ENCODE assay signal across 9 mouse cellular contexts in genomic region chr15:99497527-99498242, GRCm38 (mm10). TPM values are rescaled to one million over a fixed set of nuclear protein-coding genes. Genes with fewer than 3 reads are reported as not detected.
DNase-seq lines count a peak whose midpoint lies in the region; ATAC-seq and TF ChIP-seq lines count a peak whose summit lies in the region.
"Had no signal": no experiment of that assay in that cellular context is flagged by ENCODE, and none has a peak within 500 bp of the region (broad histone marks: within the 10 kb centered on the region; RNA-seq: fewer than 3 reads in every experiment).

No protein-coding gene starts in this region.

- peak overlapping the region; percentile 23 for H3K4me2 ChIP-seq in liver, embryonic 15.5 days
- no peak overlapping the region for H3K4me2 ChIP-seq in liver, embryonic 11.5 days
- H3K4me2 ChIP-seq: stomach, embryonic 15.5 days had no signal

- no peak for TF ChIP-seq POLR2A in brain, embryonic 14.5 days (IDR thresholded peaks at IDR 0.05; ENCODE audit: borderline replicate concordance, extremely low read depth, insufficient read depth, insufficient read length, poor library complexity, severe bottlenecking)
- no peak for TF ChIP-seq POLR2A in olfactory bulb, adult 2 months (IDR thresholded peaks at IDR 0.05; ENCODE audit: insufficient read depth, low read depth, low read length)

- peaks cover 23% of the 10 kb centered on the region for H3K4me1 ChIP-seq in liver, embryonic 15.5 days (replicated peaks)
- peaks cover 14% of the 10 kb centered on the region for H3K4me1 ChIP-seq in liver, embryonic 11.5 days (replicated peaks; ENCODE audit: control insufficient read depth, insufficient read depth, low read length)
- H3K4me1 ChIP-seq in olfactory bulb, adult 2 months (ENCODE audit: control insufficient read depth, insufficient read depth, low read length), result peaks cover 50% of the 10 kb centered on the region

- peaks cover 7% of the 10 kb centered on the region; the same call in 1 of the 2 replicates for H3K27me3 ChIP-seq in liver, embryonic 15.5 days
- peaks cover 10% of the 10 kb centered on the region; the same call in 1 of the 2 replicates for H3K27me3 ChIP-seq in liver, embryonic 11.5 days (replicated peaks; ENCODE audit: control insufficient read depth, insufficient read depth, low read length)

- DNase-seq in liver, embryonic 11.5 days (ENCODE audit: low spot score), result no peak
- peak; percentile 68 for DNase-seq in brain, embryonic 14.5 days (ENCODE audit: low read depth)
- DNase-seq in frontal cortex, postnatal 25 days (ENCODE audit: low spot score in 2 of 2), result peak; percentile 31 to 46
- peak; percentile 82 for DNase-seq in kidney, adult 18-20 months
- peak; percentile 66 to 71 for DNase-seq in left cerebral cortex, postnatal 36 days (ENCODE audit: low spot score in 2 of 2)
- DNase-seq in spleen, adult 12 weeks (ENCODE audit: low spot score), result no peak

- no peak for TF ChIP-seq CTCF in brain, embryonic 14.5 days (IDR thresholded peaks at IDR 0.05; ENCODE audit: borderline replicate concordance, extremely low read depth, insufficient read depth, insufficient read length)
- no peak for TF ChIP-seq CTCF in olfactory bulb, adult 2 months (IDR thresholded peaks at IDR 0.05; ENCODE audit: insufficient read depth, low read depth, low read length)

- intact Hi-C loops in left cerebral cortex, postnatal 36 days (cut with DNase I), result loop anchor here (1.0 to 10.0 kb wide), 4 partner anchors 29 to 407 kb away; no protein-coding TSS in a partner anchor

- 32% methylated on average over 12 of the region's 12 CpGs for WGBS in liver, embryonic 15.5 days (ENCODE audit: insufficient replicate concordance)
- WGBS in liver, embryonic 11.5 days, result 51% methylated on average over 12 of the region's 12 CpGs
- 25% methylated on average over 12 of the region's 12 CpGs for WGBS in olfactory bulb, adult 2 months

- no peak for ATAC-seq in liver, embryonic 15.5 days (ENCODE audit: insufficient read depth)
- ATAC-seq in liver, embryonic 11.5 days (replicated peaks; ENCODE audit: low FRiP score), result no peak

- no peak overlapping the region for H3K4me3 ChIP-seq in liver, embryonic 15.5 days (replicated peaks)
- no peak overlapping the region for H3K4me3 ChIP-seq in liver, embryonic 11.5 days (ENCODE audit: low read depth, low read length)
- no peak overlapping the region for H3K4me3 ChIP-seq in olfactory bulb, adult 2 months (ENCODE audit: insufficient read depth, low read depth, low read length)
- H3K4me3 ChIP-seq: stomach, embryonic 15.5 days had no signal

- no peaks in the 10 kb centered on the region for H3K36me3 ChIP-seq in liver, embryonic 15.5 days (replicated peaks)
- H3K36me3 ChIP-seq in liver, embryonic 11.5 days (ENCODE audit: control insufficient read depth, insufficient read depth, low read length), result no peaks in the 10 kb centered on the region
- H3K36me3 ChIP-seq: stomach, embryonic 15.5 days had no signal

- peak overlapping the region; percentile 14; the same call in 1 of the 2 replicates for H3K27ac ChIP-seq in liver, embryonic 15.5 days (replicated peaks)
- no peak overlapping the region for H3K27ac ChIP-seq in liver, embryonic 11.5 days (ENCODE audit: low read depth, low read length)
- H3K27ac ChIP-seq in olfactory bulb, adult 2 months (ENCODE audit: insufficient read depth, low read depth, low read length), result peak overlapping the region; percentile 58
- H3K27ac ChIP-seq: stomach, embryonic 15.5 days had no signal

- H3K9me3 ChIP-seq in liver, embryonic 15.5 days (replicated peaks), result no peaks in the 10 kb centered on the region
- H3K9me3 ChIP-seq in liver, embryonic 11.5 days (ENCODE audit: control insufficient read depth, low read length), result no peaks in the 10 kb centered on the region
- H3K9me3 ChIP-seq: stomach, embryonic 15.5 days had no signal

- H3K9ac ChIP-seq in liver, embryonic 15.5 days, result no peak overlapping the region
- no peak overlapping the region for H3K9ac ChIP-seq in liver, embryonic 11.5 days (ENCODE audit: low read depth, low read length)
- H3K9ac ChIP-seq: stomach, embryonic 15.5 days had no signal

RNA-seq across cellular contexts. Expression of gene Bcdin3d, which starts 23.2 kb away (rescaled TPM):
- polyA plus RNA-seq in liver, embryonic 15.5 days (2015; fragmentation: Nextera tagmentation; extraction: Ambion mirVana), result 5.2 and 5.3 TPM in 2 replicates
- polyA plus RNA-seq in liver, embryonic 11.5 days (2014; fragmentation: Nextera tagmentation; extraction: Ambion mirVana), result 10.5 and 12.1 TPM in 2 replicates
- polyA plus RNA-seq in brain, embryonic 14.5 days (2012; rRNA removed), result 15.1 and 15.2 TPM in 2 replicates
- total RNA-seq in left cerebral cortex, postnatal 36 days (2021), result 1 to 10 TPM; 3.9 to 6.6 TPM
- polyA plus RNA-seq in olfactory bulb, adult 2 months (2012; ENCODE audit: insufficient read depth, insufficient read length, low replicate concordance, missing spikeins), result not detected in 2 replicates

RNA-seq across cellular contexts. Expression of gene Faim2, which starts 30.3 kb away (rescaled TPM):
- polyA plus RNA-seq in liver, embryonic 15.5 days (2015; fragmentation: Nextera tagmentation; extraction: Ambion mirVana), result 0.05 and 0.13 TPM in 2 replicates
- 0.19 and 0.22 TPM in 2 replicates for polyA plus RNA-seq in liver, embryonic 11.5 days (2014; fragmentation: Nextera tagmentation; extraction: Ambion mirVana)
- 8.3 and 15.7 TPM in 2 replicates for polyA plus RNA-seq in brain, embryonic 14.5 days (2012; rRNA removed)
- total RNA-seq in left cerebral cortex, postnatal 36 days (2021), result 100 to 1,000 TPM; 365 to 407 TPM
- not detected in 2 replicates for polyA plus RNA-seq in olfactory bulb, adult 2 months (2012; ENCODE audit: insufficient read depth, insufficient read length, low replicate concordance, missing spikeins)

RNA-seq across cellular contexts. Expression of gene Nckap5l, which starts 40.1 kb away (rescaled TPM):
- polyA plus RNA-seq in liver, embryonic 15.5 days (2015; fragmentation: Nextera tagmentation; extraction: Ambion mirVana), result 0.92 and 1.3 TPM in 2 replicates
- 5.6 and 6.0 TPM in 2 replicates for polyA plus RNA-seq in liver, embryonic 11.5 days (2014; fragmentation: Nextera tagmentation; extraction: Ambion mirVana)
- 18.6 and 29.0 TPM in 2 replicates for polyA plus RNA-seq in brain, embryonic 14.5 days (2012; rRNA removed)
- 10 to 100 TPM; 19.4 to 21.4 TPM for total RNA-seq in left cerebral cortex, postnatal 36 days (2021)
- not detected in 2 replicates for polyA plus RNA-seq in olfactory bulb, adult 2 months (2012; ENCODE audit: insufficient read depth, insufficient read length, low replicate concordance, missing spikeins)

Comparison
In these comparisons a context has a peak if more than half of its experiments do, and no peak if none do; other contexts are left out.
1. DNase-seq: peak in brain, embryonic 14.5 days (single experiment), frontal cortex, postnatal 25 days (2 of 2), kidney, adult 18-20 months (single experiment) and left cerebral cortex, postnatal 36 days (2 of 2); none in liver, embryonic 11.5 days (single experiment) and spleen, adult 12 weeks (single experiment).